ENCODE assay signal across 8 mouse cellular contexts in the genomic region with DNA sequence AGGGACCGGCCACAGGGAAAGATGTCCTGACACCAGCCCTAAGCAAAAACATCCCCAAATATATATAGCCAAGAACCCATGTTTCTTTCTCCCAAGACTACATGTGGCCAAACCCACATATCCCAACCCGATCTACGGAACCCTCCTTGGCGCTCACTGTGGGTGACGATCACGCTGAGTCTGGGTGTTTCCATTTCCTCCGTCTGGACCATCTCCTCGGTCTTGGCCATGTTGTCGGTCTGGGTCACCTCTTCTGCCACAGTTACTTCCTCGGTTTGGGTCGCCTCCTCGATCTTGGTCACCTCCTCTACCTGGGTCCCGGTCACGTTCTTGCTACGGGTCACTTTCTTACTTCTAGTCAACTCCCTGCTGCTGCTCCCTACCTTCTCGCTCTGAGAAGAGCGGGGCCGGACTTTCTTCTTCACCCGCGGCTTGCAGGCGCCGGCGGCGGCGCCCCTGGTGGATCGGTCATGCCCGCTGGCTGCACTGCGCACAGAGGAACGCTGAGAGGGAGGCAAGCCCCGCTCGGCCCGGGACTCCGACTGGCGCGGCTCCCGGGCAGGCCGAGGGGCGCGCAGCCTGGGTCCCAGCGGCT. TPM values are rescaled to one million over a fixed set of nuclear protein-coding genes. Genes with fewer than 3 reads are reported as not detected.
DNase-seq lines count a peak whose midpoint lies in the region; ATAC-seq and TF ChIP-seq lines count a peak whose summit lies in the region.

No protein-coding gene starts in this region.

- no peak for DNase-seq in left cerebral cortex, adult 2 months (ENCODE audit: extremely low spot score in 1 of 2, low spot score in 2 of 2)
- no peak for DNase-seq in left cerebral cortex, postnatal 4 days
- no peak for DNase-seq in urinary bladder, postnatal 10 days (ENCODE audit: low spot score)
- DNase-seq in thymus, postnatal 25 days, result no peak
- no peak for DNase-seq in layer of hippocampus, adult 8-10 months (ENCODE audit: low spot score in 2 of 2)

- no peak for TF ChIP-seq POLR2A in bone marrow macrophage, adult 2 months (IDR thresholded peaks at IDR 0.05; ENCODE audit: borderline replicate concordance, low read depth, low read length)

- under 1% methylated on average over 39 of the region's 40 CpGs for WGBS in macrophage (ENCODE audit: missing documents)

- peak overlapping the region; percentile 60 for H3K27ac ChIP-seq in left cerebral cortex, adult 2 months
- peak overlapping the region; percentile 60 for H3K27ac ChIP-seq in bone marrow macrophage, adult 2 months (ENCODE audit: insufficient read depth, low read depth, low read length)
- peak overlapping the region; percentile 68 for H3K27ac ChIP-seq in macrophage

- peak overlapping the region; percentile 71 for H3K4me3 ChIP-seq in left cerebral cortex, adult 2 months
- peak overlapping the region; percentile 89 for H3K4me3 ChIP-seq in bone marrow macrophage, adult 2 months (ENCODE audit: insufficient read depth, low read length)
- H3K4me3 ChIP-seq in macrophage (ENCODE audit: inconsistent target), result peak overlapping the region; percentile 87

- peaks cover 17% of the 10 kb centered on the region for H3K4me1 ChIP-seq in bone marrow macrophage, adult 2 months (ENCODE audit: control insufficient read depth, insufficient read depth, low read length)

- intact Hi-C loops in left cerebral cortex, adult 2 months (cut with DNase I), result loop anchor here (1.0 to 10.0 kb wide), 5 partner anchors 24 to 673 kb away; partner anchors contain the start of genes B4galt1, Ndufb6 and Smu1
- intact Hi-C loops in left cerebral cortex, postnatal 4 days (cut with DNase I), result no loop called here

- peaks cover 76% of the 10 kb centered on the region for H3K79me2 ChIP-seq in macrophage (ENCODE audit: inconsistent target)

- peak; percentile 28 for TF ChIP-seq CTCF in left cerebral cortex, adult 2 months (IDR thresholded peaks at IDR 0.05)
- no peak for TF ChIP-seq CTCF in bone marrow macrophage, adult 2 months (IDR thresholded peaks at IDR 0.05; ENCODE audit: low read depth, low read length)

- H3K36me3 ChIP-seq in macrophage (ENCODE audit: inconsistent target), result peaks cover 53% of the 10 kb centered on the region

- ATAC-seq in hematopoietic stem cell, adult 5-6 weeks (replicated peaks in 1 of 2; ENCODE audit: insufficient read depth in 1 of 2, low FRiP score in 2 of 2, low TSS enrichment in 1 of 2, low read depth in 1 of 2, poor library complexity in 2 of 2, severe bottlenecking in 2 of 2), result peak; percentile 12 to 30; a peak in 3 of 4 replicates

RNA-seq across cellular contexts. Expression of gene Bag1, which starts 0.4 kb away (rescaled TPM):
- 100 to 1,000 TPM; 164 to 181 TPM for total RNA-seq in left cerebral cortex, adult 2 months (2021)
- total RNA-seq in left cerebral cortex, postnatal 4 days (2021), result 100 to 1,000 TPM; 152 to 153 TPM
- 141 and 155 TPM in 2 replicates for polyA plus RNA-seq in bone marrow macrophage, adult 2 months (2012; ENCODE audit: insufficient read depth, insufficient read length, missing spikeins)
- total RNA-seq in hematopoietic stem cell, adult 5-6 weeks (2017), result 272 and 383 TPM in 2 replicates
- total RNA-seq in macrophage (2018; cell fraction: chromatin; rRNA removed), result 10 to 100 TPM in 25 of 26 experiments, 1 to 10 TPM in 1; 8.9 to 77.4 (median 28.2) TPM
- total RNA-seq in macrophage (2018; cell fraction: cytosol; rRNA removed), result 100 to 1,000 TPM; 140 to 227 (median 185) TPM
- 100 to 1,000 TPM in 1 of 26 experiments, 10 to 100 TPM in 25; 22.8 to 106 (median 52.4) TPM for total RNA-seq in macrophage (2018; cell fraction: nucleus; rRNA removed)
- 163 to 229 TPM (median 217 TPM) in 3 replicates for polyA plus RNA-seq in macrophage (2018)
- 100 to 1,000 TPM; 134 to 161 (median 142) TPM for total RNA-seq in layer of hippocampus, adult 8-10 months (2022)

RNA-seq across cellular contexts. Expression of gene Chmp5, which starts 0.5 kb away (rescaled TPM):
- 10 to 100 TPM; 79.0 to 79.7 TPM for total RNA-seq in left cerebral cortex, adult 2 months (2021)
- total RNA-seq in left cerebral cortex, postnatal 4 days (2021), result 10 to 100 TPM; 69.7 to 70.1 TPM
- polyA plus RNA-seq in bone marrow macrophage, adult 2 months (2012; ENCODE audit: insufficient read depth, insufficient read length, missing spikeins), result 128 and 135 TPM in 2 replicates
- total RNA-seq in hematopoietic stem cell, adult 5-6 weeks (2017), result 92.7 and 116 TPM in 2 replicates
- 10 to 100 TPM in 22 of 26 experiments, 1 to 10 TPM in 4; 5.4 to 26.4 (median 16.8) TPM for total RNA-seq in macrophage (2018; cell fraction: chromatin; rRNA removed)
- total RNA-seq in macrophage (2018; cell fraction: cytosol; rRNA removed), result 100 to 1,000 TPM in 19 of 26 experiments, 10 to 100 TPM in 7; 88.4 to 123 (median 104) TPM
- 10 to 100 TPM; 17.8 to 66.7 (median 41.0) TPM for total RNA-seq in macrophage (2018; cell fraction: nucleus; rRNA removed)
- 121 to 130 TPM (median 127 TPM) in 3 replicates for polyA plus RNA-seq in macrophage (2018)
- total RNA-seq in layer of hippocampus, adult 8-10 months (2022), result 10 to 100 TPM; 67.5 to 80.0 (median 74.2) TPM

RNA-seq across cellular contexts. Expression of gene Nfx1, which starts 23.0 kb away (rescaled TPM):
- 10 to 100 TPM; 69.2 to 76.6 TPM for total RNA-seq in left cerebral cortex, adult 2 months (2021)
- 10 to 100 TPM; 75.3 to 77.0 TPM for total RNA-seq in left cerebral cortex, postnatal 4 days (2021)
- polyA plus RNA-seq in bone marrow macrophage, adult 2 months (2012; ENCODE audit: insufficient read depth, insufficient read length, missing spikeins), result 38.5 and 38.8 TPM in 2 replicates
- 72.2 and 82.7 TPM in 2 replicates for total RNA-seq in hematopoietic stem cell, adult 5-6 weeks (2017)
- 100 to 1,000 TPM in 24 of 26 experiments, 10 to 100 TPM in 2; 80.6 to 316 (median 219) TPM for total RNA-seq in macrophage (2018; cell fraction: chromatin; rRNA removed)
- 10 to 100 TPM; 11.6 to 34.9 (median 24.6) TPM for total RNA-seq in macrophage (2018; cell fraction: cytosol; rRNA removed)
- 100 to 1,000 TPM in 16 of 26 experiments, 10 to 100 TPM in 10; 59.9 to 193 (median 116) TPM for total RNA-seq in macrophage (2018; cell fraction: nucleus; rRNA removed)
- polyA plus RNA-seq in macrophage (2018), result 29.4 to 34.2 TPM (median 32.2 TPM) in 3 replicates
- 10 to 100 TPM; 69.6 to 78.0 (median 76.1) TPM for total RNA-seq in layer of hippocampus, adult 8-10 months (2022)

RNA-seq across cellular contexts. Expression of gene Spink4, which starts 27.8 kb away (rescaled TPM):
- not detected for total RNA-seq in left cerebral cortex, adult 2 months (2021)
- total RNA-seq in left cerebral cortex, postnatal 4 days (2021), result not detected
- not detected in 2 replicates for polyA plus RNA-seq in bone marrow macrophage, adult 2 months (2012; ENCODE audit: insufficient read depth, insufficient read length, missing spikeins)
- not detected in 2 replicates for total RNA-seq in hematopoietic stem cell, adult 5-6 weeks (2017)
- total RNA-seq in macrophage (2018; cell fraction: chromatin; rRNA removed), result not detected
- not detected for total RNA-seq in macrophage (2018; cell fraction: cytosol; rRNA removed)
- not detected for total RNA-seq in macrophage (2018; cell fraction: nucleus; rRNA removed)
- not detected in 3 replicates for polyA plus RNA-seq in macrophage (2018)
- not detected for total RNA-seq in layer of hippocampus, adult 8-10 months (2022)
